Mouse (Mus musculus): ENCODE data around the gene Tmem223.

DNA sequence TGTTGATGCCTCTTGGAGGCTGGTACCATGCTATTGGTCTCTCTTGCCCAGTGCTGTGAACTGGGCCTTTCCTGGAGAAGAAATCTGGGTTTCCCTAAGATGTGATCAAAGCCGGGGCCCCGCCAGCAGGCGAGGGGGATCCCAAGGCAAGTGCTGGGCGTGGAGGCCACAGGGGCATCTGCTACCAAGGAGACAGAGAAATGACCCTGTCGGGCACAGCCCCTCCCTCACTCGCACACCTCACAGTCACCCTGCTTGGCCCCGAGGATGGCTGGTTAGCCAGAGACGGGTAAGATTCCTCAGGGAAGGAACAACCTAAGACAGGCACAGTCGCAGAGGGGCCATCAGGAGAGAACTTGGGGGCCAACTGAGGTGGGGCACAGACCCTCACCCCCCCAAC lies 5.2 kb upstream of the Tmem223 start:
- TF ChIP-seq CTCF (IDR thresholded peaks at IDR 0.05; ENCODE audit: control insufficient read depth, insufficient read depth, insufficient replicate concordance, low read depth, low read length) (no peak), POLR2A (IDR thresholded peaks at IDR 0.05; ENCODE audit: control insufficient read depth, low read depth, low read length) (no peak)

All from testis, adult 2 months (tissue).